Mouse (Mus musculus): ENCODE measurements around the gene Slc35a5.

Slc35a5 gene

DNA sequence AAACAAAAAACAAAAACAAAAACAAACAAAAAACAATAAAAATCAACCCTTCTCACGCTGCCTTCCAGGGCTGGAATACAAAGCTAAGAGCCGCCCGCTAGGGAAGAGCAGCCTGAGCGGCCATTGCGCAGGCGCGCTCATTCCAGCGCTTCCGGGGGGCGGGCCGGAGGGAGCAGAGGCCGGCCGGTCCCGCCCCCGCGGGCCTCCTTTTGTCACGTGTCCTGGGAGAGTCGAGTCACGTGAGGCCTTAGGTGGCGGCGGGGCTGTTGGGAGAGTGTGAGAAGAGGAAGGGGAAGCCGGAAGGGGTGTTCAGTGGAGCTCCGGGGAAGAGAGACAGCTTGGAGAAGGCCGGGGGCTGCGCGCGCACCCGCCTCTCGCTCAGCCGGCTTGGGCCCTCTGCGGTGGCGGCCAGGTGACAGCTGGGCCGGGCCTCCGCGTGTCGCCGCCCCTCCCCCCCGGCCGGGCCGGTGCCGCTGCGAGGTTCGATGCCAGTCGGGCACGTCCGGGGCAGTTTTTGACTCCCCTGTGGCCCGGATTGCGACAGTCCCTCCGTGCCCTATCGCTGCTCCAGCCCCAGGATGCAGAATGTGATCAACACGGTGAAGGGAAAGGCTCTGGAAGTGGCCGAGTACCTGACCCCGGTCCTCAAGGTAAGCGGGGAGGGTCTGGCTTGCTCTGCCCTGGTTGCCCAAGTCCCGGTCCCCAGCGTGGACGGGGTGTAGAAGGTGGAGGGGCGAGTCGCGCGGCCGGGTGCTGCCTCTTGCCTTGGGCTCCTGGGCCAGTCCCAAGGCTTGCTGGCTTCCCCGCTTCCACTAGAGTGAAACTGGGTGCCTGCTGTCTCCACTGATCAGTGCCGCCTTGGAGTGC lies at the start of gene Slc35a5, which contains the start of gene Atg3:
Gene Slc35a5, minus strand, starts transcription at position 185 of the 867 bp plus-strand sequence.
Gene Atg3, plus strand, starts transcription at position 264 of the 867 bp plus-strand sequence.
- in situ Hi-C loops (cut with MboI, MseI), result no loop called here

DNA sequence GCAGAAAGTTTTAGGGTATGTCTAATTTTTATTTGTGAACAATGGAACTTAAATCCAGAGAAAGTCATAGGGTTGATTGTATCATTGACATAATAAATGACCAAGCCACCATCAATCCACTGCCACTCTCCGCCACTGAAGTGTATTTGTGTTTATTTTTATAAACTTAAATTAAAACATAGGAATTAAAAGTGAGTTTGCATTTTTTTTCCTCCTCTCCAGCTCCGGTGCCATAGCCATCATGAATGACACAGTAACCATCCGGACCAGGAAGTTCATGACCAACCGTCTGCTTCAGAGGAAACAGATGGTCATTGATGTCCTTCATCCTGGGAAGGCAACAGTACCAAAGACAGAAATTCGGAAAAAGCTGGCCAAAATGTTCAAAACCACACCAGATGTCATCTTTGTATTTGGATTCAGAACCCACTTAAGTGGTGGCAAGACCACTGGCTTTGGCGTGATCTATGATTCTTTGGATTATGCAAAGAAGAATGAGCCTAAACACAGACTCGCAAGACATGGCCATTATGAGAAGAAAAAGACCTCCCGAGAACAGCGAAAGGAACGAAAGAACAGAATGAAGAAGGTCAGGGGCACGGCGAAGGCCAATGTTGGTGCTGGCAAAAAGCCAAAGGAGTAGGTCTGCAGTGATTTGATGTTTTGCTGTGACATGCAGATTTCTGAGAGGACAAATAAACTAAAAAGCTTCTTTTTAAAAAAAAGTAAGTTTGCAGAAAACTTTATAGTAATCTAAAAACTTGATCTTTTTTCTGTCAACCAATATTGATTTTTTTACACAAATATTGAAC lies 46.6 kb upstream of the Slc35a5 start:
- in situ Hi-C loops (cut with MboI, MseI), result no loop called here

DNA sequence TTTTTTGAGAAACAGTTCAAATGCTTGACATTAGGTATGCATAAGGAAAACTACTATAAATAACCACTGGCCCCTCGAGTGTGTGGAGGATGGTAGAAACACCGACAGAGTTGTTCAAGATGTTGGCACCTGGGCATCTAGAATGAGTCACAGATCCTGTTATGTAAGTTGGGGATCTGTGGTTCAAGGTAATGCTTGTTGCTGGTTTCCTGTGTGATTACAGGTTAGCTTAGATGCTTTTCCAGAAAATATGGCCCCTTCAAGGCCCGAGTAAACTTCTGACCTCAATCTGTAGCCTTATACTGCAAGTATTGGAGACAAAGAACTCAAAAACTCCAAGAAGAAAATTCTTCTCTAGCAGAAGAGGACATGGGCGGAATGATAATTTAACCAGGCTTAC lies 45.9 kb upstream of the Slc35a5 start:
- in situ Hi-C loops (cut with MboI, MseI), result no loop called here

DNA sequence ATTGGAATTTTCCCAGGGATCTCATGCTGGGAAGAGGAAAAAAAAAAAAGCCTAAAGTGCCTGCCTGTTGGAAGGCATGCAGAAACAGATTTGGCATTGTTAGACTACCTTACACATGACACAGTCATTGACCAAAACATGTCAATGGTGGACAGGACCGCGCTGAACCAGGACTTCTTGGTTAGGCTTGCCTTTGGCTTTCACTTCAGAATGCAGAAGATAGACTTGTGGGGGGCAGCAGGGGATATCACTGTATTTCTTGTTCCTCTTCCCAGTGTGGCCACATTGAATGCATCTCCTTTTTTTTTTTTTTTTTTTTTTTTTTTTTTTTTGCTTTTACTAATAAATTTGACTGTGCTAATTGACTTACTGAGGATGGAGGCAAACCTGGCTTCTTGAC lies 42.9 kb upstream of the Slc35a5 start:
- in situ Hi-C loops (cut with MboI, MseI), result no loop called here

DNA sequence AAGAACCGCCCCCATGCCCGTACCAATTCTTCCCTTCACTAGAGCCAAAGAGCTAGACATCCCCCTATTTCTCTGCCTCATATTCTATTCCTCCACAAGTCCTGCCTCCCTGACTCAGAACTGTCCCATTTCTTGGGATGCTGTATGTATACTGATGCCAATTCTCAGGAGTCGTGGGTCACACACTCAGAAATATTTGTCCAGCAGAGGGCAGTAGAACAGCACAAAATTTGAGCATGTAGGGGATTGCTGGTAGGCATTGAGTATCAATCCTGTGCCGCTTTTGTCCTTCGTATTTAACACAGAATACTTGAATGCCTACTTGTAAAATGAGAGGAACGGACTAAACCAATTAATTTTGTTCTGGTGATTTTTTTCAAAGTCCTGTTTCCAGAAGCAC lies 38.3 kb upstream of the Slc35a5 start:
- in situ Hi-C loops (cut with MboI, MseI), result loop anchor here (5.0 to 10.0 kb wide), 2 partner anchors 208 to 425 kb away; partner anchors contain the start of gene Cd200

DNA sequence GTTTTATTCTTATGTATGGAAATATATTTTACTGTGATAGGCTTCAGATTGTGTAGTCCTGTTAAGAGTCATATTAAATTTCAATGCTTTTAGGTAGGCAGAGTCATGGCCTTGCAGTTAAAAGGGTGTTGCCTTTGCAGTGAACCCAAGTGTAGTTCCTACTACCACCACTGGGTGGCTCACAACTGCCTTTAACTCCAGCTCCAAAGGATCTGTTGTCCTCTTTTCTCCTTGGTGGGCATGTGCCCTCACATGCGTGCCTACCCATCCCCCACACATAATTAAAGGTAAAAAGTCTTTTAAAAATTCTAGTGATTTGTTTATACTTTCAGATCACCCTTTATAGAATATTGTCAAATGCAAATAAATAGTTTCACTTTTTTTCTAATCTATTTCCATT lies 34.1 kb upstream of the Slc35a5 start:
- in situ Hi-C loops (cut with MboI, MseI), result loop anchor here (10.0 kb wide), 1 partner anchor 212 kb away; the partner anchor contains the start of gene Cd200

DNA sequence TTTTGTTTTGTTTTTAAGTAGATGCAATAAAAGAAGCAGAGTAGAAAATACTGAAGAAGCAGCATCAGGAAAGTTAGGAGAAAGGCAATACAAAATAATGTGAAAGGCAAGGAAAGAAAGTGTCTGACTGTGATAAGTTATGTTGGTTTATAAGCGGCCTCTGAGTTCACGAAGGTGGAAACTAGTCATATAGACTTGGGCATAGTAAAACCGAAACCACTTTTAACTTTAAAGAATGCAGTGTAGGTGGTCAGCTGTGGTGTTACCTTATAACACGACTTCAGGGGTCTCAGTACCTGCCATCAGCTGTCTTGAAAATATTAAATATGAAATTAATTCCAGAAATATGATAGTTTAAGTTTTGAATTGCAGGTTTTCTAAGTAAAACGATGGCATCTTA lies 23.3 kb upstream of the Slc35a5 start:
- in situ Hi-C loops (cut with MboI, MseI), result no loop called here

DNA sequence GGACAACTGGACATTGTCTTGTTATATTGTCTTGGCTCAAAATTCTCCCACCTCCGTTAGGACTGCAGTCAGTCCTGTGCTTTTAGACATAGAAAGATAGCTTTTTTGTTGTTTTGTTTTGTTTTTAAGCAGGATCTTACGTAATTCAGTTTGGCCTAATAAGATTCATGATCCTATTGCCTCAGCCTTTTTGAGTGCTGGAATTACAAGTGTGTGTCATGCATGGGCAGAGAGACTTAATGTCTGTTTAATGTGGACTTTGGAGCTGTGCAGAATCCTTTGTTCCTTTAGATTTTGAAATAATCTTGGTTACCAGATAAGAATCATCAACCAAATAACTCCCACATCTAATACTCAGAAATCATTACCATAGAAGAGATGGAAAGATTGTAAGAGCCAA lies 20.0 kb upstream of the Slc35a5 start:
- in situ Hi-C loops (cut with MboI, MseI), result no loop called here

DNA sequence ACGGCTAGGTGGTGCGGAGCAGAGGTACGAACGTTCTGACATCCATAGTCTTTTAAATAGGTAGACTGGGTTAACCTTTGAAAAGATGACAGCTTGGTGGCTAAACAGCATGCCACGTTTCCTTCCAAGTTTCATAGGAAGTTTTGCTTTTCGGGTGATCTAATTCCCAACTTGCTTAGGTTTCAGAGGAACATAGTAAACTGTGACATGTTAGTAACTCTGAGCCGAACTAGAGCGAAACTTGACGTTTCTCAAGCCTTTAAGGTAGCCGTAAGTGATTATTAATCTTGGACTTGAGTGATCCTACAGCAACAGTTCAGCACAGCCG lies 847 bp upstream of the Slc35a5 start:
- in situ Hi-C loops (cut with MboI, MseI), result no loop called here

DNA sequence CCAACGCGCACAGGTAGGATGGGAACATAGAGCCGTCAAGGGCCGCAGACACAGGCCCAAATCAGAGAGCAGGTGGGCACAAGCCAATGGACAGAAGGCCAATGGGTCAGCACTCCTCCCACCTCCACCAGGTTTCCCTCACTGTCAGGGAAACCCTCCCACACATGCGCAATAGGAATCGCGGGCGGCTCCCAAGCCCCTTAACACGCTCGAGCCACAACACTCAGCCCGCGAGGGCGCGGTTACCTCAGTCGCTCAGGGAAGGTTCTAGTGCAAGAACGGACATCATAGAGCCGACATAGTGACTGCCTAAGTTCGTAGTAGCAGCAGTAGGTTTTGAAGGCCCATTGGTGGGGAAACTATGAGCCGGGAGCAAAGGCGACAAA lies 377 bp downstream of the Slc35a5 start:
- in situ Hi-C loops (cut with MboI, MseI), result no loop called here

DNA sequence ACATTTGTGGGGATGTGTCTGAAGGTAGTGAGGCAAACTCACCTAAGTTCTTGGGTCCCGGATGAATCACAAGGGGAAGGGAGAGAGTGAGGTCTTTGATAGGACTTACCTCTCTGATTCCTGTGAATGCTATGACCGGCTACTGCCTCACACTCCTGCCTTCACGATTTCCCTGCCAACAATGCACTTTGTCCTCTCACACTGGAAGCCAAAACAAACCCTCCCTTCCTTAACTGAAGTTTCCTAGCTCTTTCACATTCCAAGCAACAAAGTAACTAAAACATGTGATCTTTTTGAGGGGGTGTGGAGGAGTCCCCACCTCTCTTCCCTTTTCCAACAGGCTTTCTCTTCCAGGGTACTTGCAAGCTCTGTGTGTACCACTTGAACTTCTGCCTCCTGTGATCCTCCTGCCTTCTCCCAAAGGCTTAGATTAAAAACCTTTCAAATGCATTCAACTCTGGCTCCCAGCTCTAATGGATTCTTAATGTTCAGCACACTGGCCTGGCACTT lies 3.7 kb downstream of the Slc35a5 start:
- in situ Hi-C loops (cut with MboI, MseI), result no loop called here

DNA sequence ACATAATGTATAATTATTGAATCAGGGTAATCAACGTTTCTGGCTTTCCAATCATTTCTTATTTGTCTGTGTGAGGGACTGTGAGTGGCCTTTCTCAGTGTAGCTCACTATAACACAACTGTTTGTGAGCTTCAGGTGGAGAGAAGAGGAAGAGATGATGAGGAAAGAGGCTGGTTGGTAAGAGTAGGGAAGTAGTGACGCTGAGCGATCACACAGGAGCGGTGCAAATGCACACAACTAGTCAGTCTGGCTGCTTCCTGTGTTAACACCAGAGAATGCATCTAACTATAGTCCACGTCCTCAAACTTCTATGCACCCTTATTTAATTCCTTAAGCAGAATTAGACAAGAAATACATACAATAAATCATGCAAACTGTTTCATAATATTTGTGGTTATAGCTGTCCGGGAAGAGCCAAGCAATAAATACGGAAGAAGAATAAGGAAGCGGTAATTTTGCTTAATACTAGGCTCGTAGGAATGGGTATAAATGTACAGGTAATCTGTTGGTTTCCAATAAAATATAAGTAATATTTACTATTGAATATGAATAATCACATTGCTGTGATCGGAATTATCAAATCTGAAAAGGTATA lies 9.9 kb downstream of the Slc35a5 start:
- in situ Hi-C loops (cut with MboI, MseI), result no loop called here

DNA sequence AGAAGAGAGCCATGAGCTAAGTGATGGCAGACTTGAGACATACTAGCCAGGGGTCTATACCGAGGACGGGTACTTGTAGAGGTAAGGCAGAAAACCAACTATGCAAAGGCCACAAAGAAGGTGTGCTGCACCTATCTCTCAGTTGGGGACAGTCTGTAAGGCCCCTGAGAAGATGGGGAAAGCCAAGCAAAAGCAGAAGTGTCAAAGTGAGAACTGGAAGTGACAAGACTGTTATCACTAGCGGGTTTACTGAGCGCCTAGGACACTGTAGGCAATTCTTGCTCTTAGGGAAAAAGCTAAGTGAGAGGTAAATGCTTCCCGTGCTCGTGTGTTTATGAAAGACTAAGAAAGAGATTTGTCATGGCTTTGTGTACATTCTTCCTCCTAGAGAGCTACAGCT lies 13.4 kb downstream of the Slc35a5 start:
- in situ Hi-C loops (cut with MboI, MseI), result no loop called here

DNA sequence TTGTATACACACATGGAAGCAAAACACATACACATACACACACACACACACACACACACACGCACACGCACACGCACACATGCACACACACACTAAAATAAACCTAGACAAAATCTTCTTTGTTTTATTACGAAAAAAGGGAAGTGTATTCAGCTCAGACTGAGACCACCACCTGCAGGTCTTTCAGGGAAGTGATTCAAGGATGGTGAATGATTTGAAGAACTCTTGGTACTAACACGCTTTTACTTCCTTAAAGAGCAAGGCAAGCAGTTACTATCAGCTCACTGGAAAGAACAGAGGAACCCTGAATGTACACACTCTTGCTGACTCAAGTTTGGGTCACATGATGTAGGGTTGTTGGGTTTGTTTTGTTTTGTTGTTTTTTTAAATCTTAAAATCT lies 15.9 kb downstream of the Slc35a5 start:
- in situ Hi-C loops (cut with MboI, MseI), result no loop called here

DNA sequence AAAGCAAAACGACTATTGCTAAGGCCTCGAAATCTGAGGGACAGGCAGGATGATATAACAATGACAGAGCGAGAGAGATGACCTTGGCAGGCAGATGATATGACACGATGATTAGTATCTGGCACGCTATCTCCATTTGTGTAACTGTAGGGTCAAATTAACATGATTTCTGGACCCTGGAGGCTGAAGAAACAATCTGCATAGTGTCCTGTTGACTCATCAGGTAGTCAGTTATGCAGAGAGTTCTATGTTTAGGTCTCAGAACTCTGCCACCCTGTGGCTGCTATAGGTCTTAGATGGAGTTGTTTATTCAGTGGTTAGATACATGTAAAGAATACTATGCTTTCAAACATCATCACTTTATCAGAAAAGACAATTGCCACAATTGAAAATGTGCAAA lies 16.8 kb downstream of the Slc35a5 start:
- in situ Hi-C loops (cut with MboI, MseI), result no loop called here

DNA sequence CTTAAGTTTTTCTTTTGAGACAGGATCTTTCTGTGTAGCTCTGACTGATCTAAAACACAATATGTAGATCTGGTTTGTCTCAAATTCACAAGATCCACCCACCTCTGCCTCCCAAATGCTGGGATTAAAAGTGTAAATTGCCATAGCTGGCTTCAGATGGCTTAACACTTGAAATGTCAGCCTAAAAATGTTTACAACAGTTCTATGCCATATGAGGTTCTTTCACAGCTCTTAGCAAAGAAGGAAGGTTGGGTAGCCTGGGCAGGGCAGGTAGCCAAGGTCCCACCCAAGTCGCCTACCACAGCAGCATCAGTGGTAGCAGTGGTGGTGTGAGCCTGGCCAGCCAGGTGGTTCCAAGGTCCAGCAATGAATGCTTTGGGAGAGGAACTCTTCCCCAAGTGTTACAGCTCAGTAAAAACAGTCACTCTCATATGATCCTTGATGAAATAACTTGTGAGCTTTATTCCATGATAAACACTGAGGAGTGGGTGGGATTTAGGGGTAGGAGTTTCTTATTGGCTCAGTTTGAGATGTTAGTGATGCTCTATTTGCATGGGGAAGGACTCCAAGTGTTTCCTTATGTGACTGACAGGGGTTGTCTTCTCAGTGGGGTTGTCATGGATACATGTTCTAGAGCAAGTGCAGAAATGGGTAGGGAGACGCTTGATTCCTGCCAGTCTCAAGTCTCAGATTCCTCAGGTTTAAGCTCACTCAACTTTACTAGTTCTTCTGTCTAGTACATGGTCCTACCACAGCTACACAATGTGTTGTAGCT lies 30.4 kb downstream of the Slc35a5 start:
- in situ Hi-C loops (cut with MboI, MseI), result no loop called here

DNA sequence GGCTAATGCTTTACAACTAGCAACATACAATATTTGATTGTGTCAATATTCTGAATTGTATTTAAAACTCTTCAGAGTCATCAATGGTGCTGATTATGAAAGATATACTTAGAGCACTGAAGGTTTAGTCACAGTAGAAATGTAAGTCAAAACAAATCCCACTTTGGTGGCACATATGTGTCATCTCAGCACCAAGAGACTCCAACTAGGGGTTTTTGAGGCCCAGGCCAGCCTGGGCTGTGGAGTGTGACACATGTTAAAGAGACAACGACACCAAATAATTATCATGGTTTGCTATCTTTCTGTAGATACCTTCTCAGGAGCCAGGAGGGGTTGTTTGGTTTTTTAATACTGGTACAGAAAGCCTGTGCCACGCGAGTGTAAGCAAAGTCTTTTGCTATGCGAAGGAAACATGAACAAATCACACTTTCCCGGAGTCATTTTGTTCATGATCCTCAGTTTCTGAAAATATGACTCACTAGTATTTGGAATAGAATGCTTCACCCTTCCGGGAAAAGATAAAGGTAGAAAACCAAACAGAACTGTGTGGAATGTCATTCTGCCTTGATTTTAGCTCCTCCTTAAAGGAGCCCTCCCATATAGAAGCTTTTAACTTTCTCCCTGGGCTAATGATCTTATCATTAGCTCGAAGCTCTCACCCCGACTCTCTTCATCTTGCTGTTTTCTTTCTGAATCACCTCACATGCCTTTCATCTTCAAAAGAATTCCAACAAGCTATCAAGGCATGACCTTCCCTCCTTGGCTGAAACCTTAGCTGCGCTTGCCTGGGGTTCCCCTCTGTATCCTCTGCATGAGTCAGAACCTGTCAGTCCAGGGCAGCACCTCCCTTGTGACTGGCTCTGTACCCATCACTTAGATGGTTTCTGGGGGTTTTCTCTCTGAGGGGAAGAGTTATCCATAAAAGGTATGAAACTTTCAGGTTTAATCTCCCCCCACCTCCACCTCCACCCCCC lies 34.0 kb downstream of the Slc35a5 start:
- in situ Hi-C loops (cut with MboI, MseI), result no loop called here

DNA sequence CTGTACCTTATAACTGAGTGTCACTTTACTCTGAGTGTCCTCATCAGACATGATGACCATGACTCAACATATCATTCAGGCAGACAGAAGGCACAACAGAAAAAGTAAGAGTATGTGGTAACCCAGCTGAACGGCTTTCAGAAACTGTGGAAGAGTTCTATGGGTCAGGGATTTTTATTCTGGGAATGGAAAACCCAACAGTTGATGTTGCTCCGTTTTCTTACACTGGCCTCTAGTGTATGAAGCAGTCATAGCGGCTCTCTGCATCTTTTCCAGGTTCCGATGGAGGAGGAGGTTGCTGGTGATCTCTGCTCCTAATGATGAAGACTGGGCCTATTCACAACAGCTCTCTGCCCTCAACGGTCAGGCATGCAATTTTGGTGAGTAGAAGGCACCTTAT lies 35.9 kb downstream of the Slc35a5 start:
- in situ Hi-C loops (cut with MboI, MseI), result no loop called here

DNA sequence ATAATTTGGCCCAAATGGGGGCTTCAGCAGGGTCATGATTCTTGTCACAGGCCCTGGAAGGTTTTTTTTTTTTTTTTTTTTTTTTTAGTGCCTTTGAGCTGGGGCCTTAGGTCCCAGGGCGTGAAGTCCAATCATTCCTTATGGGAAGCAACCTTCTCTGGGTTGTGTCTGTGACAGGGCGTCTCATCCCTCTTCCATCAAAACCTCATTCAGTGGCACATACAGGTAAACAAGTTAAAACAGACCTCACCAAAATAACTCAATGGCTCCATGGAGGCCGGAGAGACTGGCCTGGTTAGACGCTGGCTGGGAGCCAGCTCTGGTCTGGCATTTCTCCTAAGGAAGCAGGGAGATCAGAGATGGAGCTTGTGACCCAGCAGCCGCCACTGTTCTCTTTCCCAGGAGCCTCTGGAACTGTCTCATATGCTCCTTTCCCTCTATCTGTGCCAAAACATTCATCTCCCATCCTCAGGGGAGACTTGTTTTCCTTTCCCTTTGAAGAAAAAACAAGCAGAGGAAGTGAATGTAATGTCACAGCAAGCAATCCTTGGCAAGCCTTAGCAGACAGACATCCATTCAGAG lies 37.6 kb downstream of the Slc35a5 start:
- in situ Hi-C loops (cut with MboI, MseI), result no loop called here

DNA sequence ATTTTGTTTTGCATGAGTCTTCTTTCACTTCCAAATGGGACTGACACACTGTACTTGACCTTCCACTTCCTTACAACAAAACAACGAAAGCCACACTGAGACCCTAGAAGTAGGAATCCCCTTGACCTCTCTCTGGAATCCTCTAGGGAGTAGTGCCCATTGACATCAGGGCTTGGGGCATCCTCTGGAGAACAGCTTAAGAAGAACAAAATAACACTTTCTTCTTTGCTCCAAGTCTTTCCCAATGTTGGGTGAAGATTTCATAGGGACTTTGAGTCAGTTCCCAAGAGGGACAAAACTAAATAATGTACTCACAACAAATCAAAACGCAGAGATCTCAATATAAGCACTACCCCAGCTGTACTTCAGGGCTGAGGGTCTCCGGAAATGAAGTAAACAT lies 39.7 kb downstream of the Slc35a5 start:
- in situ Hi-C loops (cut with MboI, MseI), result no loop called here
